Mouse (Mus musculus) gastrocnemius, postnatal 10 days (tissue): ENCODE data around the gene Fam47c. TPM values are rescaled to one million over a fixed set of nuclear protein-coding genes. Genes with fewer than 3 reads are reported as not detected.

Experiments
- DNase-seq: peaks from one replicate; pipeline ENCODE4 v3.0.0; 2021; ENCODE audit warnings: mixed read lengths
- long read RNA-seq, 2 experiments: library from polyadenylated mRNA; stranded (forward); transcript quantifications; one replicate each; pipeline ENCODE4 v2.0.0; 2021
- total RNA-seq, 2 experiments: library from RNA; stranded (reverse); gene quantifications; 2 replicates each; pipeline ENCODE4 v1.2.3; 2021

The Fam47c gene
- total RNA-seq: not detected
- long read RNA-seq, experiment 1: 0 reads
- long read RNA-seq, experiment 2: 0 reads

GRCm38 (mm10) chrX:78737463-78737862 lies at the start of gene Fam47c:
Gene Fam47c, plus strand, starts transcription at chrX:78737763.
- no peak for DNase-seq

- DNase-seq: no peak
Observed at GRCm38 (mm10) chrX:78769408-78769807, 31.8 kb downstream of the Fam47c start.

- no peak for DNase-seq
Observed at GRCm38 (mm10) chrX:78777078-78777477, 39.5 kb downstream of the Fam47c start.

Other genes with a start within 250 kb of the Fam47c start
- gene Prrg1, start 153.9 kb upstream of the Fam47c start, total RNA-seq: 10 to 100 TPM; 15.0 to 16.0 TPM